Mouse (Mus musculus): ENCODE data around the gene Plac9a.
"Not testable (repeated sequence)": the region's sequence is repeated elsewhere in the genome, so short reads cannot be mapped to it uniquely, and the experiment has no call there.

Gene Plac9a

DNA sequence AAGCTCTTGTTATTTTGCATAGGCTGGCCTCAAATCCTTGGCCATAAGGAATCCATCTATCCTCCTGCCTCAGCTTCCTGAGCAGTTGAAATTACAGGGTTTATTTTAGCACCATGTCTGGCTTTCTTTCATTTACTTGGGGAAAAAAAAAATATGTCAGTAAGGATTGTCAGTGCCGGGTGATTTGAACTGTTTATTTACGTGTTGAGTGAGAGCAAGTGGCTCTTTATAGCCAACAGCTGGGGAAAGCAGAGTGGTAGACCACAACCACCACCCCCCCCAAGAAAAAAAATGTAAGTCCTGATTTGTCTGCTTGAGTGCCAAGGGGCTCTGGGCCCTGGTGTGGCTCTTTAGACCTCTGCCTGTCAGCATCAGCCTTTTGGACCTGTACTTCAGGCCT, 39.2 kb downstream of the Plac9a start:
- DNase-seq: no peak

DNA sequence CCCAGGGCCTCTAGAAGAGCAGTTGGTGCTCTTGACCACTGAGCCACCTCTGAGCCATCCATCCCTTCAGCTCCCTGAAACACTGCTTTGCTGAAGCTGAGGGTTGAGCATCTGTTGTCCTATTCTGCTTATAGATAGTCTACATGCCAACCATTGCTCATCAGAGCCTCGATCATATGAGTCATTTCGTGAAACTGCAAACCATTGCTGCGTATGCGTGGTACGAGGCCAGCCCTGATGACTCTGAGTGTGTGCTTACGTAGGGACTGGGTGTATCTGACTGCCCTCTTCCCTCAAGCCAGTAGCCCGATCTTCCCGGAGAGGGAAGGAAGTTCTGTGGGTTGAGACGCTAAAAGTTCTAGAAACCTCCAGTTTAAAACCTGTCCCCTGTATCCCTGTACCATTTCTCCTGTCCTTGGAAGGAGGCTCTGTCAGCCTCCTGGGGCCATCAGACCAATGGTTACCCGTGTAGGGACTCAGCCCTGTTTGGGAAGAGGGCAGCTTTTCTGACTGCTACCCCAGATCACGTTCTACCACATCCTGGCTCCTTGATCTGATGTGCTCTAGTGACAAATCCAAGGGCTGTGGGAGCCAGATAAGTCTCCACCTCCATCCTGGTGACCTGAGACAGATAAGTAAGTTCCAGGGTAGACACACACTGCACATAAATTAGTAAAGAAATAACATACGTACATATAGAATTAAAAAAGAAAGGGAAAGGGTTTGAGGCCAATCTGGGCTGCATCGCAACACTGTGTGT, 40.9 kb downstream of the Plac9a start:
- DNase-seq: no peak

DNA sequence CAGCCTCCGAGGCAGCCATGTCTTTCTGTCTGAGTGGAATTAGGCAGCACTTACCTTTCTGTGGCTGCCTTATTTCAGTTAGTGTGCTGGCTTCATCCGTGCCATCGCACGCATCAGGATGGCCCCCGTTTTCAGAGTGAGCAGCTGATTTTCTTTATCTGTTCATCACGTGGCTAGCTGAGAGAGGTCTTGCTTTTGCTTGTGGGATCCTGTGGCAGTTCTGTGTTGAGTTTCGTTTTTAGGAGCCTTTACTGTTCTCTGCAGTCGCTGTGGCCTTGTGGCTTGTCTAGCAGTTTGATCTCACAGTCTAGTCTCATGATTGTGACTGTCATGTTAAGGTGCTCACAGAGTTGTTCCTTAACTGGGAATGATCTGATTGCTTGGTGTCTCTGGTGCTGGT, 45.0 kb downstream of the Plac9a start:
- no peak for DNase-seq

DNA sequence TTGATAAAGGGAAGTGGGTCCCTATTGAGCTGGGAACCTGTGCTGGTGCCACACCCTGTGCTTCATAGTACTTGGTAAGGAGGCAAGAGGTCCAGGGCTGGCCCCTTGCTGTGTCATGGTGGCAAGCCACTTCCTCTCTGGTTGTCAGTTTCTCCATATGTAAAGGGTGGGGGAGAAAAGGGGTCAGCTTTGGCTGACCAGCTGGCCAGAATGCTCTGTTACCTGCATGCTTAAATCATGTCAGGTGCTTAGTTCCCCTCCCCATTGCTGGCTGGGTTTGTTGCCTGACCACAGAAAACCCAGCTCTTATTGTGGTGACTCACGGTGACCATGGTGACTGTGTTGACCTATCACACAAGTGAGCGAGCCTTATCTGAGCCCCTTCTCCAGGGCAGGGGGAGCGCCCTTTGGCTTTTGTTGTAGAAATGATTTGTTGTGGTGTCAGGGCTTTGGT, 45.7 kb downstream of the Plac9a start:
- no peak for DNase-seq

DNA sequence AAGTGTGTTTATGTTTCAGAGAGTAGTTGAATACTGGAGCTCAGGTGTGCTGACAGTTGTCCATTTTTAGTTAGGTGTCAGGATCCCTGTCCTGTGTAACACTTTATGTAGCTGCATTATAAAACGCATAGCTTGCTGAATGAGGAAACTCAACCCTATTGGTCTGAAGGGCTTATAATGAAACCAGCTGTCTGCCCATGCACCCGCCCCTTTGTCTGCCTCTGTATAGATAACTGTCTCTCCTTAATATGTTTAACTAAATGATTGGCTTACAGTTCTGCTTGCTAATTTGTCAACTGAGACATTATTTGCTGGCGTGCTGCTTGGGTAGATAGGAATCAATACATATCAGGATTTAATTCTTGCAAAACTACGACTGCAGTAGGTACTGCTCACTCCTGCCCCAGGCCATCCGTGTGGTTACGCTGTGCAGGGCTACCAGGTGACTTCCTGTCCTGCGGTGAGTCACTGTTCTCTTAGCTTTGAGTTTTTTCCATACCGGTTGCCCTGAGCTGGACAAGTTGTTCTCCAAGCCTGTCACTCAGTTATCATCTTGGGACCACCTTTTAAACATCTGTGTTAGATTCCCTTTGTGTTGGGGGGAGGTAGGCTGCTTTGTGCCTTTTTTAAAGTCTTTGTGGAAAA, 47.5 kb downstream of the Plac9a start:
- no peak for DNase-seq

DNA sequence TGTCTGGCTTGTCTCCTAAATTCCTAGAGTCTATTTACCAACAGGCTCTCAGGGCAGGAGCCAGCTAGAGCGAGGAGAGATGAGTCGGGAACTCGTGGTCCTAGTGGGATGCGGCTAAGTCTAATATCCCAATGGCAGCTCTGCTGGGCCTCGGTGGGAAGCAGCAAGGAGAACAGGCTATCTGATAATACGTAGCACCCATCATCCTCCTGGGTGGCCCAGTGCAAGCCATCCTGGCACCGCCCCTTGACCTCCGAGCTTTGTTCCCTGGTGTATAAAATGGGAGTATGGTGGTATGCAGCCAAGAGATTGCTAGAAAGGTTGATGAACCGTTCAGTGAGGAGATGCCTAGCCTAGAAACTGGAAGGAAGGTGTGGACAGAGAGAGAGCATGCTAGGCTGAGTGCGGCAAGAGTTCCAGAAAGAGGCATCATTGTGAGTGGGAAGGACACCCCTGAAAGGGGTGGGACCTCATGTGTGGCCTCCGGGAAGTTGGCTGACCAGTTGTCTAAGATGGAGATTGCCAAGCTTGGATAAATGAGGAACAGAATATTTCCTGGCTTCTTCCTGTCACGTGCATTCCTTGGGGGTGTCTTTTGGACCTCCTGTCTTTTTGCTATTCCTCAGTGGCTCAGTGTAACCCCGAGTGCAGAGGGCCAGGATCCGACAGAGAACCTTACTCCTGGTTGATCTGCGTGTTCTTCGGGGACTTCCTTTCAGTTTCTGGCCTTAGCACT, 49.0 kb downstream of the Plac9a start:
- DNase-seq: no peak

DNA sequence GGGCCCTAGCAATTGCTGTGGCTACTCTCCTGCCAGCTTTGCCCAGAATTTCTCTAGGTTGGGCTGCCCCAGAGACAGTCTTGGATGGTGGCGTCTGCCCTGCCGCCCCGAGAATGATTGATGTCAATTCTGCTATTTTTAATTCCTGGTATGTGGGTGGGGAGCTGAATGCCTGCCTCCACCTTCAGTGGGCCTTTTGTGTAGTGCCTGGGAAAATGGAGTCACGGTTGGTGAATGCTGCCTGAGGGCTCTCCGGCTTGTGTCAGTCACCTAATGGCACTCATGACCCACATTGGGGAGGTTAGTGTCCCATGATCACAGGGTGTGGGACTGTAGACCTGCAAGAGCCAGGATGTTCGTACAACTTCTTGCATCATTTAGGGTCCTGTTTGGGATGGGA, 49.6 kb downstream of the Plac9a start:
- DNase-seq: no peak

DNA sequence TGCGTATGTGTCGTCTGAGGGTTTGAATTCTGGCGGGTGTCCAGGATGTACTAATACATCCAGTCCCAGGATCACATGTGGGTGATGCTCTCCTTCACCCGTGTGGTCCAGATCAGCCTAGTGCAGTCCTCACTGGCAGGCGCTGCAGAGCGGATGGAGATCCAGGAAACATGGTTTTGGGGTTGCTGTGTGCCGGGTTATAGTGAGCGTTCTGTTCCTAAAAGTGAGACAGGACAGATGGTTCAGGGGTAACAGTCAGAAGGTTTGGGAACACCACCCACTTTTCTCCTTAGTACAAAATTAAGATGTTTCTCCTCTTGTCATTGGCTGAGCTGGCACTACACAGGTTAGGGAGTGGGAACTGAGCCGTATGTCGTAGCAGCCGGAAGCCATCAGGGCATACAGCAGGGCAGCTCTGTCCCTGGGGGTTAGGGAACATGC, 50.8 kb downstream of the Plac9a start:
- no peak for DNase-seq

DNA sequence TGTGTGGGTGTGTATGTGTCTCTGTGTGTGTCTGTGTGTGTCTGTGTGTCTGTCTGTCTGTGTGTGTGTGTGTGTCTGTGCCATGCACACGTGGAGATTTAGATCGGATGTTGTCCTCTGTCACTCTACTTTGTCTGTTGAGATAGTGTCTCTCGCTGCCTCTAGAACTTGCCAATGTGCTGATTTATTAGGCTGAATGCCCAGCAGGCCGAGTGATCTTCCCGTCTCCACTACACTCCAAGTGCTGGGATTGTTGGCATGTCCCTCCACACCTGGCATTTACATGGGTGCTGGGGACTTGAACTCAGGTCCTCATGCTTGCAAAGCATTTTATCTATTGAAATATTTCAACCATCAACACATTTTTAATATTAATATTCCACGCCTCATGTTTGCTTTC, 51.7 kb downstream of the Plac9a start:
- DNase-seq: no peak

DNA sequence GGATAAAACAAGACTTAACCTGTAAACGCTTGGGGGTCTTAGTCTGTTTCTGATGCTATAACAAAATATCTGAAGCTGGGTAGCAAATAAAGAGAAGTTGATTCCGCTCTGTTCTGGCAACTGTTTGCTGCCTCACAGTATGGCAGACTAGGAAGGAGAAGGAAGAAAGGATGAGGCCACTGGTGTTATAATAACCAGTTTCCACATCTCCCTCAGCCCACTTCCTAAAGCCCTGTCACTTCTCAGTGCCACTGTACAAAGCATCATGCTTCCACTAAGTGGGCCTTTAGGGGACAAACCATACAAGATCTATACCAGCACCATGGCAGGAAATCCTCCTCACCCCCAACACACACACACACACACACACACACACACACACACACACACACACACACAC, 52.5 kb downstream of the Plac9a start:
- DNase-seq: no peak

DNA sequence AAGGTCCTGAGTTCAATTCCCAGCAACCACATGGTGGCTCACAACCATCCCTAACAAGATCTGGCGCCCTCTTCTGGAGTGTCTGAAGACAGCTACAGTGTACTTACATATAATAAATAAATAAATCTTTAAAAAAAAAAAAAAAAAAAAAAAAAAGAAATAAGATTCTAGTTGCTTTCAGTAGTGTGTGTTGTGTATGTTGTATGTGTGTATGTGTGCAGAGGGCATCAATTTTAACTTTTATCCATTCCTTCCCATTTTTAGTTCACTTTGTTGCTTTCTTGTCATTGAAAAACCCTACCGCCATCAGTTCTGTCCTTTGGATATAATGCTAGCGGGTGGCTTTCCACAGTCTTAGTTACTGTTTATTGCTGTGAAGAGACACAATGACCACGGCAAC, 54.2 kb downstream of the Plac9a start:
- DNase-seq: not testable (repeated sequence)

DNA sequence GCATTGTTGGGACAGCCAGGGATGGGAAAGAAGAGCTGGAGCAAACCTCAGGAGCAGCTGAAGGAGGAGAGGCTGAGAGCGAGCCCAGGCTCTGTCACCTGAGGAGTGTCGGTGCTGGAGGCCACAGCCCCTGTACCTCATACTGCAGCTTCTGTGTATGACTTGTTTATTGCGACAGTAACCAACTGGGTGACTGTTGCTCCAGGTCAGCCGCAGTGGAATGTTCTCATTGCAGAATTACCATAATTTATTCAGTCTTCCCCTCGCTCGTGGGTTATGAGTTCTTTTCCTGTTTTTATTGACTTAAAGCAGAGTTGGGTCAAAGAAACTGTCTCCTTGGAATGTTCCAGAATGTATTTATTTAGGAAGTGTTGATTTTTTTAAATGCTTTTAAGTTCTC, 54.7 kb downstream of the Plac9a start:
- no peak for DNase-seq

DNA sequence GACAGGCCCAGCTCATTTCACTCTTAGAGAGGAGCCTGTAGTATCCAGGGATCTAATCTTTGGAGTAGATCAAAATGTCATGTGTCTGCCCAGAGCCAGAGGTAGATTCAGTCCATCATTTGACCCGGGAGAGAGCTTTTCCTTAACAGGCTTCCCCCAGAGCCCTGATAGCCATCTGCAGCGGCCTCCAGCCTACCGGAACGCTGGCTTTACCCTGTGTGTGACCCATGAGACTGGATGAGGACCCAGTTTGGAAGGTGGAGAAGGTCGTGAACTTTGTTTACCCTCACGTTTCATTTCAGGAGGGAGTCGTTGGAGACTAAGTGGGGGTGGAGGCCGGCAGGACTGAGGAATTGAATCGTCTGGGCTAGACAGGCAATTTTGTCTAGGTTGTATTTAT, 55.2 kb downstream of the Plac9a start:
- DNase-seq: no peak

DNA sequence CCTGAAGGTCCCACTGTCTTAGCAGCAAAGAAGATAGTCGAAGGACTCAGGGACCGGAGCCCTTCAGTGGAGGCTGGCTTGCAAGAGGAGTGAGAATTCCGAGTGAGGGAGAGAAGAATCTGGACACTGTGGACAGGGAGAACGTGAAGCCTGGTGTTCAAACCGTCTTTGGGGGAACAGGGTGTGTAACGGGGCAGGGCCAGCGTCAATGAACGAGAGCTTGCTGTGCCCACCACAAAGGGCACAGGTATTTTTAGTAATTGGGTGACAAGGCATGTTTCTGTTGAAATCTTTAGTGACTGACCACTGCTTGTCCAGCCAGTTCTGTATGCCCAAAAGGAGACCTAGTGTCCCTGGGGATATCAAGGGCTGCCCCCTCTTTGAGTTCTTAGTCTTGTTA, 56.4 kb downstream of the Plac9a start:
- DNase-seq: no peak

DNA sequence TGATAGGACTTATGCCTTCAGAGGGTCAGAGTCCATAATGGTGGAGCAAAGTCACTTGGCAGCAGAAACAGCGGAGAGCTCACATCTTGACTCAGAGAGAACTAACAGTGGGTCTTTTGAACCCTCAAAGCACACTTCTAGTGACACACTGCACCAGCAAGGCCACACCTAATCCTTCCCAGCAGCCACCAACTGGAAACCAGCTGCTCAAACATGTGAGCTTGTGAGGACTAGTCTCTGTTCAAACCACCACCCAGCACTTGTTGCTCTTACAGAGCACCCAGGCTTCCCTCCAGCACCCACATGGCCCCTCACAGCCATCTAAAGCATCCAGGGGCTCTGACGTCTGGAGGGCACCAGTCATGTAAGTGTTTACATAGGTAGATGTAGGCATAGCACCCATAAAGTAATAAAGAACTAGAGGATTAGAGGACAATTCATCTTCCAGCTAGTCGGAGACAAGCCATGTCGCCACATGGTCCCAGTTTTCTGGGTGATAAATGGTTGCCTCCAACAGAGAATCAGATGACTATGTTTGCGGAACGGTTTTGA, 57.0 kb downstream of the Plac9a start:
- DNase-seq: no peak

DNA sequence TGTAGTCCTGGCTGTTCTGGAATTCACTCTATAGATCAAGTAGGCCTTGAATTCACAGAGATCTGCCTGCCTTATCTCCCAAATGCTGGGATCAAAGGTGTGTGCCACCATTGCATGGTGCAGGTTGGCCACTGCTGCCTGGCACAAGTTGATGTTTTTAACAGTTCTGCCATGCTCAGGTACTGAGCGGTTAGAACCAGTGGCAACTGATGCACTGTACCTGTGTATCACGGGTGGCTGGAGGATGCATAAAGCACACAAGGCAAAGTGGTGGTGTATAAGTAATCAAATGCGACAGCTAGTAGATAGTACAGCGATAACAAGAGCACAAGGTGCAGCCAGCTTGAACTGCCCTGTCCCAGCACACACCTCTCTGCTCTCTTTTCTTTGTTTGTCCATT, 58.5 kb downstream of the Plac9a start:
- no peak for DNase-seq

DNA sequence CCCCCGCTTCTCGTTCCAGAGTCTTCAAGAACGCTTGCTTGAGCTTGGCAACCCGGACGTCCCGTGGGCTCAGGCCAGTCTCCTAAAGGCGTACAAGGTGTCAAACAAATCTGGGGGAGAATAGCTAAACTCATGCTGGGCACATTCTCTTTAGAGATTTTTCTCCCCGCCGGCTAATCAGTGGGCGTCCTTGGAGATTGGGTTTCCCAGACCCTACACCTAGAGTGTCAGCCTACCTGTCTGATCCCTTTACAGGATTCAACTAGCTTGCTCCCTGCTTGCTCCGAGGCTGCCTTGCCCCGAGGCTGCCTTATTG, 60.3 kb downstream of the Plac9a start:
- DNase-seq: no peak

DNA sequence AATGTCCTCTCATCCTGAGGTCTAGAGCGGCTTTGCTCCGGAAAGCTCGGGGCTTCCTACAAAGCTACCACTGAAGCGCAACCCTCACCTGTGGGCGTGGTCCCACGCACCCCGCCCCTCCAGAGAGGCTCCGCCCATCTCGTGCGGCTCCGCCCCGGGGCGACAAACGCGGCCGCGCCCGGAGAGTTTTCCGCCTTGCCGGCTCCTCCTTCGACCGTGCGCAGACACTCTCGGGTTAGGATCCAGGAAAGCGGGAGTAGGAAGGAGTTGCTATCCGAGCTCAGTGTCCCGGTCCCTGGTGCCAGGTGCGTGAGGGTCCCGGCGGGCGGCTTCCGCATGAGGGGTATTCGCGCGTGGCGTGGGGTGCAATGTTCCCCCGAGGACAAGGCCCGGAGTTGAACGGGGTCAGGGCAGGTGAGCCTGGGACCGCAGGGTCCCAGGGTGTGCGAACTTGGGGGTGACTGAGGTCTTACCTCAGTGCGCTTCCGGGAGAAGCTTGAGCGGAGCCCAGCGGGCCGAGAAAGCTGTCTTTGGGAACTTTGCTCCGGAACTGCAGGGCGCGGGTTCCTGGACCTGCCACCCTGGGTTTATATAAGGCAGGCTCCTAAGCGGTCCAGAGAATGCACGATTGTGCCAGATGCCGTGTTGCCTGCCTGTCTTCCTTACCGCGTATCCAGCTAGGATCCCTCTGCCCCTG, 60.8 kb downstream of the Plac9a start, which contains the start of gene Anxa11:
Anxa11 (plus strand) TSS at position 166 of the 697 bp plus-strand sequence.
- DNase-seq: peak; percentile 74

DNA sequence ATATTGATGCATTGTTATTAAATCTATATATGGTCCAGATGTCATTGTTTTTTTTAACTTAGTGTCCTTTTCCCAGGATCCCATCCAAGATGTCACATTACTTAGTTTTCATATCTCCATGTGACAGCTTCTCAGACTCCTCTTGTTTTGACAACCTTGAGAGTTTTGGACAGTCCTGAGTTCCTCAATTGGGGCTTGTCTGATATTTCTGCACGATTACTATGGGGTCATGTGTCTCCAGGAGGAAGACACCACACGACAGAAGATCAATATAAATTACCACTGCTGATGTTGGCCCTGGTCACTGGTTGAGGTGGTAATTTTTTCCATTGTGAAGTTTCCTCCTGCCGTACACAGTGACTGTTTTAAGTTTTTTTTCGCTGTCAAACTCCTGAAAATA, 61.3 kb downstream of the Plac9a start:
- DNase-seq: no peak

DNA sequence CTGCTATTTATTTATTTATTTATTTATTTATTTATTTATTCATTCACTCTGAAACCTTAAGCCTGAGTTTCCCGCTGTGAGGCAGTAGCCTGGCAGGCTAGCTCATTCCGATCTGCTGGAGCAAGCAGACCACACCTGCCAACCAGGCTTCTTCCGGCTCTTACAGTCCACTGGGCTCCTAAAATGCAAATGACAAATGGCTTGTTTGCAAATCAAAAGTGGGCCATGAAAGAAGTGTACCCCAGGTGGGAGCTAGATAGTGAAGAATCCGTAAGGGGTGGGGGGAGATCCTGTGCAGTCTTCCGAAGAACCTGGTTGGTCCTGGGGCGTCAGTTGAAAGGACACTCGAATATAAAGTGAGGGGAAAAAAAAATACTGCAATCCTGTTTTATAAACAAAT, 61.9 kb downstream of the Plac9a start:
- DNase-seq: no peak

DNA sequence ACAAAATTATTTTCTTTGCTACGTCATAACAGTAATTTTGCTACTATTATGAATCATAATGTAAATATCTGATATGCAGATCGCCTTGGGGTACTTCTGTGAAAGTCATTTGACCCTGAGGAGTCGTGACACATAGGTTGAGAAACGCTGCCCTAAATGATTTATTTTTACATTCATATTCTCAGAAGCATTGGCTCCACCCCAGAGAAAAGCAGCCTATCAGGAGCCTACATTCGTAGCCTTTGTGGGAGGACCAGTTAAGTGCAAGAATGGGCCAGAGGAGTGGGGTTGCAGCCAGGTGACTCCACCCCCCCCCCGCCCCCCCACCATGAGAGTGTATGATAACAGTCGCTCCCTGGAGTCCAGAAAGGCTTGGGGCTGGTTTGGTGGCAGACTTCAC, 63.1 kb downstream of the Plac9a start:
- DNase-seq: no peak

DNA sequence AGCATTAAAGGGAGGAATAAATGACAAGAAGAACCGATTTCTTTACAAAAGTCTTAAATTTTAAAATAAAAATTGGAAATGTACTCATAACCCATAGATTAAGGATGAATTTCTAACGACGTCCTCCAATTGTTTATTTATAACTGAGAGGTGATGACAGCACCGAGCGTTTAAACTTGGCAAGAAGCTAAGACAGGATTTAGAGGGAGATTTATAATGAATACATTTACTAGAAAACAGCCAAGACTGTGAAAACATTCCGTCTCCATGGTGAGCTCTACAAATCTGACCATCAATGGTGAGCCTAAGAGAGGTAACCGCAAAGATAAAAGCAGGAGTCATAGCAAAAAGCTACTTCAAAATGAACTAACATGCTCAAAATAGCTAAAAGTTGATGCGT, 64.5 kb downstream of the Plac9a start:
- no peak for DNase-seq

All from retina, postnatal 1 day (tissue).